Mouse (Mus musculus): Measurements from ENCODE around the gene H2afz.
"Not testable (repeated sequence)": the region's sequence is repeated elsewhere in the genome, so short reads cannot be mapped to it uniquely, and the experiment has no call there.

Gene H2afz

DNA sequence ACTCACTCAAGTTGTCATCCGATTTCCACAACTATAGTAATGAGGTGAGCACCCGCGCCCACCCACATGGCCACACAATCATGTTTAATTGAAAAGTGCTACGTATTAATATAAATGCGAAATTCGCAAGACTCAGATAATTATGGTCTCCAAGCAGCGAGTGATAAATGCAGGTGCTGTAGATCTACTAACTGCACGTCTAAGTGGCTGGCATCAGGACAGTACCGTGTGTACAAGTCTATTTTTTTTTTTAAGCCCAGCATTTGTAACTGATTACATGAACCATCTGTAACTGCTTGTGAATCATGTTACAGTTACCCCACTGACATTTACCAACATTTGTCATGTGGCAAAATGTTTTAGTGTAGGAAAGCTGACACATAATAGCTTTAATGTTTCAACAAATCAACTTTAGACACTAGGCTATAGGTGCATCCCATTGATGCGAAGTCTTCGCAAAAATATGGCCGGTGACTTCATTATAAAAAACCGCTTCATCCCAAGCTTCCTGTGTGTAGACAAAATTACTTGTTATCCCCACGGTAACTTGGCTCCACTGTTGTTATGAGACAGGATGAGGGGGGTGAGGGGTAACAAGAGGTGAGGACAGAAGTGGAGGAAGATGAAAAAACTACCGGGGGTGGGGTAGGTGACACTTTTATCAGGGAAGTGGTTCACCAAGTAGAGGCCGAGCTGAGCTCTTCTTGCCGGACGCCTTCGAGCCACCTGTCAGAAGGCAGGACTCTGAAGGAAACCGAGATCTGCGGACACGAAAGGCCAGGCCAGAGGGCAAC, 760 bp upstream of the H2afz start:
- no peak for DNase-seq (ENCODE audit: low spot score in 2 of 2)

DNA sequence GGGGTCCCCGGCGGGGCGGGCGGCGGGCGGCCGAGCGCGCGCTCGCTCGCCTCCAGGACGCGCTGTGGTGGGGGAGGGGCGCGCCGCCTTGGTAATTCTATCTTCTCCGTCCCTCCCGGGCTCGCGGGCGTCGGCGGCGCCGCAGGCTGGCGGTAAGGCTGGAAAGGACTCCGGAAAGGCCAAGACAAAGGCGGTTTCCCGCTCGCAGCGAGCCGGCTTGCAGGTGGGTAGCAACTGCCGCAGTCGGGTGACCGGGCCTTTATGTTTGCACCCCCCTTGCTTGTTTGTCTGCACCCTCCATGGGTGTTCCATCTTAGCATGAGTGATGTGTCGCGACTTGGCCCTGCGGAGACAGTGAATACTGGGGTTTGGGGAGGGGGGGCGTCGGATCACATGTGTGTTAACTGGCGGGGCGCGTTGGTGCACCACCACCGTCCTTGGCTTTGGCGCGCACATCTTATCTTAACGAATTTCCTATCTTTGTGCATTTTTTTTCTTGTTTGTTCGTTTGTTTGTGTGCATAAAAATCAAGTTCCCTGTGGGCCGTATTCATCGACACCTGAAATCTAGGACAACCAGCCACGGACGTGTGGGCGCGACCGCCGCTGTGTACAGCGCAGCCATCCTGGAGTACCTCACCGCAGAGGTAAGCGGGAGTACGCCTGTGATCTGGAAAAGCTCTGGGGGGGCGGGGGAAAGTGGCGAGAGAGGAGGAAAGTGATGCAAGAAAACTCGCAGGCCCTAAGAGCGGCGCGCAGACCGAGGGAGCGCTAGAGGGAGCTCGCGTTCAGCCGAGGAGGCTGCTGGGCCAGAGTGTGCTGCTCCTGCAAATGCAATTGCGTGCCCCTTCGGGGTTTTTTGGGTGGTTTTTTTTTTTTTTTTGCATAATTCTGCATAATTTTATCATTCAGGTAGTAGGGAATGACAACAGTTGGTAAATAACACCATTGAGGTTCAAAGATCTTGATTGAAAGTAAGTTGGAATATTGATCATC, 998 bp downstream of the H2afz start:
- peak; percentile 77 to 78 for DNase-seq (ENCODE audit: low spot score in 2 of 2)

DNA sequence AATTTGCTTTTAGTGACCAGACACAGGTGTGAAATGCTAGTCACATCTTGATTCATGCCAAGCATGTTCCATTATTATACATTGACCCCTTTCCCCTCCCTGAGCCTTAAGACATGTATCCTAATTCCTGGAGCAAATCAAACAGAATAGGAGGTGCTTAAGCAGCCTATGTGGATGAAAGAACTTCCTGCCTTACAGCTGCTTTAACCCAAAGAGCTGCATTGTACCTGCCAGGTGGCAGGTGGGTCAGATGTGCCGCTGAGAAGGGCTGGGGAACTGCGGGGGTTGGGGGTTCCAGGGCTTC, 2.8 kb downstream of the H2afz start:
- no peak for DNase-seq (ENCODE audit: low spot score in 2 of 2)

DNA sequence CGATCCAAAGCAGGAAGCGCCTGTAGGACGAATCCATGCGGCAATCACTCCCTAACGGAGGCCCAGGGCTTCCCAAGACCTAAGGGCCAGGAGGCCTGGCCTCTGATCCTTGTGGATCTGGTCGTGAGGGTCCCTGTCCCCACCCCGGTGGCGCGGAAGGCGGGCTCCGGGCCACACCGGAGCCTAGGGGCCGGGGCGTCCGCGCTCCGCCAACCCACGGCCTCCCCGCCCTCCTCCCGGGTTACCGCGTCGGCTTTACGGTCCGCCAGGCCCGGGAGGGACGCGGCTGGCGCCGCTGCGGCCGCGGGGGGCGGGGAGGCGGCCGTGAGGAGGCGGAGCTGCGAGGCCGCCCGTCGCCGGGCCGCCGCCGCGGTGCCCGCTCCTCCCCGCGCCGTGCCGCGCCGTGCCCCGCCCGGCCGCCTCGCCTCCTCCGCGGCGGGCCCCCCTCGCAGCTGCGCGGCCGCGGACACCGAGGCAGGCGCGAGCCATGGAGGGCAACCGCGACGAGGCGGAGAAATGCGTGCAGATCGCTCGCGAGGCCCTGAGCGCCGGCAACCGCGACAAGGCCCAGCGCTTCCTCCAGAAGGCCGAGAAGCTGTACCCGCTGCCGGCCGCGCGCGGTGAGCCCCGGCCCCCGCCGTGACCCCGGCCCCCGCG, 3.3 kb downstream of the H2afz start, which contains the start of gene Dnajb14:
Dnajb14 (plus strand) TSS at position 239 of the 657 bp plus-strand sequence.
- peak; percentile 34 to 57 for DNase-seq (ENCODE audit: low spot score in 2 of 2)

DNA sequence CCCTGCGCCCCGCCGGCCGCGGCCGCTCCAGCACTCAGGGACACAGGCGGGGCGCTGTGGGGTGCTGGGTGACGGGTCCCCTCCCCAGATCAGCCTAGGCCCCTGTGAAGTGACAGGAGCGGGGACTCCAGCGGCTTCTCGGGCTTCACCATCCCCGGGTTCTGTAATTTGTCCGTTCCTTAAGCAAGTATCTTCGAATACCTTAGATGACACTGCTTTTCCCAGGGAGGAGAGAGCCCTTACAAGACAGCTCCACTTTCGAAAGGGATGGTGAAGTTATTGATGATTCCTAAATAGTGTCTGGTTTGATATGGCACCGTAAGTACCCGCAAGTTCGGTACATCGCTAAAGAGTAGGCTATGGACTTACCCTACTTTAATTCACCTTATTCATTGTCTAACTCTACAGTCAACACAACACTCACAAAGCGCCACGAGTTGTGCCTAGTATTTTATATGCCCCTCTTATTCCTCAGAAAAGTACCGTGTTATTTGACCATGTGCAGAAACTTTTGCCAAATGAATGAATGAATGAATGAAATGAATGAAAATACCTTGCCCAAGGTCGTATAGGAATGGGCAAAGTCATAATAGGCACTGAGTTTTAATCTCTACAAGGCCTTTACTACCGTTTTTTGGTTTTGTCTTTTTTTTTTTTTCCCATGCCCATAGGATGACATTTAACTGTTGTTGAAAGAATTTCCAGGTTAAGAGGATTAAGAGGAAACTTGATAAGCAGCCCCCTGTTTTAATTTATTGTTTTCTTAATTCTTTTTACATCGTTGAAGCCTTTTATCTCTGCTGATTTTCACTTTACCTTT, 4.0 kb downstream of the H2afz start:
- DNase-seq (ENCODE audit: low spot score in 2 of 2): no peak

DNA sequence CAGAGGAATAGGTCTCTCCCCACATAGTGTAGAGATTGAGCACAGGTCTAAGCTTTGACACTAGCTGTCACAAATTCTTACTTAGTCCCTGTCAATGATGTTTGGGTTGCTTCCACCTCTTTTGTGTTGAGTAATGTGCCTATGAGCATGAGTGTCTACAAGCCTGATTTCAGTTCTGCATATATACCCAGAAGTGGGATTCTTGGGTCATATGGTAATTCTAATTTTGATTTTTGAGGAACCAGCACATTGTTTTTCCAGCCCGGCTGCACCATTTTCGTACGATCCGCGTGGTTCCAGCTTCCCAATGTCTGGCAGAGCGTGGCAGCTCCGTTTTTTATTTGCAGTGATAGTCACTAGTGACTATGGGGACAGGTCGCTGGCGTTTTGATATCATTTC, 5.1 kb downstream of the H2afz start:
- DNase-seq (ENCODE audit: low spot score in 2 of 2): no peak

DNA sequence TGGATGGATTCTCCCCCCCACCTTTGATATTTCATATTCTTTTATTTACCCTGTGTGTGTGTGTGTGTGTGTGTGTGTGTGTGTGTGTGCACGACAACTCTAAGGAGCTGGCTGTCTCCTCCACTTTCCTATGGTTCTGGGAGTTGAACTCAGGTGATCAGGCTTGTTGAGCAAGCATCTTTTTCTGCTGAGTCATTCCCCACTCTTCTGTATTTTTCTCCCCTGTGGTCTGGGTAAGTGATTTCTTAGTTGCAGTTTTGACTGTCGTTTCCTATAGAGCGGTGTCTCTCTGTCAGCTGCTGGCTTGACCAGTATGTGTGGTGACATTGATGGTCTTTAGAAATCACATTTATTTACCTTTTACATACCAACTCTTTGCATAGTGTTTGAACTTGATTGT, 15.0 kb downstream of the H2afz start:
- no peak for DNase-seq (ENCODE audit: low spot score in 2 of 2)

DNA sequence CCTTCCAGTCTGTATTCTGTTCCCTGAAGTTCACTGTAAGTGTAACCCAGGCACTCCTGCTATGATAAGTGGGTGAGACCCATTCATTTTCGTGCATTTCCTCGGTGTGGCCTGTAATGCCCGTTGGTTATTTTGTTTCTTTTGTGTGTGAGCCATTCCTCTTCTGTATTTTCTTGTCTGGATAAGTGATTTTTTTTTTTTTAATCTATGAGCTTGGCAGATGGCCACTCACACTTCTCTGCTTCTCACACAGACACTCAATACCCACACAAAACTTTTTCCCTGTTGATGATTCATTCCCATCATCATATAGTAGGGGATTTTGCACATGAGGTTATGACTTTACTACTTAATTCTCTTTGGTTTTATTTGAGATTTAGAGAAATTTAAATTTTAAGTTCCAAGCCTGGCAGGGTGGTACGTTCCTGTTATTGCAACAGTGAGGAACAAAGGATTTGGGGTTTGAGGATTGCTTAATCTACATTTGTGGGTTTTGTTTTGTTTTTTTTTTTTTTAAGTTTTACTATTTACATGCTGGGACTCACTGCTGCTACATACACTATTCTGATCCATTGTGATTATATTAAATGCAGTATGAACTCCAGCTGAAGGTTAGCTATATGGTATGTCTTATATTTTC, 15.9 kb downstream of the H2afz start:
- DNase-seq (ENCODE audit: low spot score in 2 of 2): no peak

DNA sequence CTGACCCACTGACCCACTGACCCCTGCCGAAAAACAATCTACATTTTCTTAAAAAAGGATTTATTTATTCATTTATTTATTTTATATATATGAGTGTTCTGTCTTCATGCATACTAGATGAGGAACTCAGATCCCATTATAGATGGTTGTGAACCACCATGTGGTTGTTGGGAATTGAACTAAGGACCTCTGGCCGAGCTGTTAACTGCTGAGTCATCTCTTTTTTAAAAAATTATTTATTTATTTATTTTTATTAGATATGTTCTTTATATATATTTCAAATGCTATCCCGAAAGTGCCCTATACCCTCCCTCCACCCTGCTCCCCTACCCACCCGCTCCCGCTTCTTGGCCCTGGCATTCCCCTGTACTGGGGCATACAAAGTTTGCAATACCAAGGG, 16.8 kb downstream of the H2afz start:
- DNase-seq (ENCODE audit: low spot score in 2 of 2): no peak

DNA sequence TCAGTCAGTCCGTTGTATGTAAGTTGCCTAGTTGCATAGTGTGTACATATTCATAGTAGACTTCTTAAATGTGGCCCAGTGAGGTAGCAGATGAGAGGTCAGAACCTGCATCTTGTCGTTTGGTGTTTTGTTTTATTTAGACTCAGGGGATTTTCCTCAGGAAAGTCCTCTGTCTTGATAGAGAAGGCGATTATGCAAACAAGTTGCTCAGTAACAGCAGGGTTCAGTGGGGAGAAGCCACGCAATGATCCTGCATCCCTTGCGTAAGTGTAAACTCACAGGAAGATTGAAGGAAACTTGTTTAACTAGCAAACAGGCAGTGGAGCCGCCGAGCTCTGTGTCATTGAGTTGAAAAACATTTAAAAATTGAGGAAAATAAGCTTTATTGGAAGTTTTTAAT, 23.7 kb downstream of the H2afz start:
- DNase-seq (ENCODE audit: low spot score in 2 of 2): no peak

DNA sequence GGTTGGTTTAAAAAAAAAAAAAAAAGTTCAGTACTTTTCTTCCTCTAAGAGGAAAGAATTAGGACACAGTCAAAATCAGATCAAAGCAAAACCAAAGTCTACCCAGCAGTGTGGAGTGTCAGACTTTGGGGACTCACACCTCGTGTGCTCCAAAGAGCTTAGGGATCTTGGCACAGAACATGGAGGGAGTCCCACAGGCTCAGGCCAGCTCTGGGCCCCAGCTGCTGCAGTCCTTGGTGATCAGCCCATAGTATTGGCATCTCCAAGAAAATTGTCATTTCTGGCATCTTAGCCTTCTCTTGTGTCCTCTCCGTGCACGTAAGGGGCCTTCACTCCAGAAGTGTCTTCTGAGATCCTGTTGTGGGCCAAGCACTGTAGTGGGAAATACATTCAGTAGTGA, 26.8 kb downstream of the H2afz start:
- DNase-seq (ENCODE audit: low spot score in 2 of 2): no peak

DNA sequence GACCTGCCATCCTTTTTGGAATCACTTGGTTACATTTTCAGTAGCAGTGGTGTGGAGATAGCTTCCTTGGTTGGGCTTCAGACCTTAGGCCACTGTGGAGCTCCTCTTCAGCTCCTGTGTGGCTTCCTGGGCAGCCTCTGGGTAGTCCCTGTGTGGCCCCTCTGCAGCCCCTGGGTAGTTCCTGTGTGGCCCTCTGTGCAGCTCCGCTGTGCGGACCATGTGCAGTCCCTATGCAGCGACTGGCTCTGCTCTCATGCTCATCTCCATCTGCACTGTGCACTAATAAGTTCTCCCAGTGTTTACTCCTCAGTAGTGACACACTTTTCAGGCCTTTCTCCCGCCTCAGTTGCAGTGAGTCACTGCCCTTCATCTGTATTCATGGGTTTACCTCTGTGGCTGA, 27.8 kb downstream of the H2afz start:
- no peak for DNase-seq (ENCODE audit: low spot score in 2 of 2)

DNA sequence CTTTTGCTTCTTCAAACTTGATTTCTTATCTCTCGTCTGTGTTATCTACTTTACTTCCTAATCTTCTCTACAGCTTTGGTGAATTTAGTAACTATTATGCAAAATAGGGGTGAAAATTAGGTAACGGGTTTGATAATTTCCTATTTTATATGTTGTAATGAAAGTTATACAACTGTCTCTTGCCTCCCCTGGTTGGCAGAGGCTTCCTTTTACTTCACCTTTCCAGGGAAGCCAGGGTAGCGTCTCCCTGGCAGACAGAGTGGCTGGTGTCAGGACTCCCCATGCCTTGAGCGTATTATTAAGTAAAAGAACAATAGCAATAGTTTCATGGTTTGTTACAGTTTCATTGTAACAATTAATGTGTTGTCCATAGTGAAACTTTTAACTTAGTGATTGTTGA, 29.5 kb downstream of the H2afz start:
- no peak for DNase-seq (ENCODE audit: low spot score in 2 of 2)

DNA sequence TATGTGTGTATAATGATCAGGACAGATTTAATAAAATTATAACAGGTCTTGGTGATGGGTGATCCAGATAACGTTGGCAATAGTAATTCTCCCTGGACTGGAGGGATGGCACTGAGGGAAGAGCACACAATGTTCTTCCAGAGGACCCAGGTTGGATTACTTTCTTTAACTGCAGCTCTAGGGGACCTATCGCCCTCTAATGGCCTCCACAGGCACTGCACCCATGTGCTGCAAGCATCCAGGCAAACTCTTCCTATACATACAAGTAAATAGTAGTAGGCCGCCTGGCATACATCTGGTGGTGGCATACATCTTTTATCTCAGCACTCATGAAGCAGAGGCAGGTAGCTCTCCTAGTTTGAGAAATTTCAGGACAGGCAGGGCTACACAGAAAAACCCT, 30.9 kb downstream of the H2afz start:
- DNase-seq (ENCODE audit: low spot score in 2 of 2): no peak

DNA sequence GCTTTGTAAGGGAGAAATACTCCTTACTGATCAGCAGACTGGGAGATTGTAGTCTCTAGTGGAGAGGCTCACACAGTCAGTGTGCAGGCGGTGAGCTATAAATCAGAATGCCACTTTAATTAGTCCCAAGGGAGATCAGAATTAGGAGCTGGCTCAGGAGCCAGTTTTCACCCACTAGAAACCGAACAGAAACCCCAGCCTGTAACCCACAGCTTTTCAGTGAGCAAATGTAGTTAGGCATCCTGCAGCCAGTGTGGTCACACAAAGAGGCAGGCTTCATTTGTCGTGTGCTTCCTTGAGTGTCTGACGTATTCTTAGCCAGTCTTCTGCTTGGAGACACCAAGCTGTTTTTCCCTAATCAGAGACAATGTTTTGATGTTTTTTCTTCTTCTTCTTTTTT, 32.1 kb downstream of the H2afz start:
- no peak for DNase-seq (ENCODE audit: low spot score in 2 of 2)

DNA sequence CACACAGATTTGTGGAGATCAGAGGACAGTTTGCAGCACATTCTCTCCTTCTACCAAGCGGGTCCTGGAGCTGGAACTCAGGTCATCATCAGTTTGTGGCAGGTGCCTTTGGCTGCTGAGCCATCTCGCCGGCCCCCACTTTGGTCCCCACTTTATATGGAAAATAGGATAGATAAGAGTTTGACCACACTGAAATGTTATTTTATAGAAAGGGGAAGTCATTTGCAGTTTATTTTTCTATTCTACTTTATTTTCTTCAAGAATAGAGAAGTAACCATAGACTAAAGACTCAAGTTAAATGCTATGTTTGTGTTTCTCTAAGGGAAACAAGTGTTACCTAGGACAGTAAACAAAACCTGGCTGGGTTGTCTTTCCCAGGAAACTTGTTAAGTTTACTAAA, 32.6 kb downstream of the H2afz start:
- no peak for DNase-seq (ENCODE audit: low spot score in 2 of 2)

DNA sequence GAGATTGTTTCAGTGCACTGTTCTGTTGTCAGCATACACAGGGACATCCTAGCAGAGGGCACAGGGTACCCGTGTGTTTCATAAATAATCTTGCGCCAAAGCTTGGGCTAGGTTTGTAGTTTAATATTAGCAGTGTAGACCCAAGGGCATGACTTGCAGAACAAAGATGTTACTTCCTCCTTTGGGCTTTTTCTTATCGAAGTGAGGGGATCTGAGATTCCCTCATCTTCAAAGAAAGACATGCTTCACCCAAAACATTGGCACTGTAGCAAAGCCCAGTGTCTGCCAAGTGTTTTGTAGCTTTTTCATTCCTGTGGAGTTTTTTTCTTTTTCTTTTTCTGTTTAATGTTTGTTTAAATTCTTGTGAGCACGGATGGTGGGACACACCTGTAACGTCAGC, 33.4 kb downstream of the H2afz start:
- no peak for DNase-seq (ENCODE audit: low spot score in 2 of 2)

DNA sequence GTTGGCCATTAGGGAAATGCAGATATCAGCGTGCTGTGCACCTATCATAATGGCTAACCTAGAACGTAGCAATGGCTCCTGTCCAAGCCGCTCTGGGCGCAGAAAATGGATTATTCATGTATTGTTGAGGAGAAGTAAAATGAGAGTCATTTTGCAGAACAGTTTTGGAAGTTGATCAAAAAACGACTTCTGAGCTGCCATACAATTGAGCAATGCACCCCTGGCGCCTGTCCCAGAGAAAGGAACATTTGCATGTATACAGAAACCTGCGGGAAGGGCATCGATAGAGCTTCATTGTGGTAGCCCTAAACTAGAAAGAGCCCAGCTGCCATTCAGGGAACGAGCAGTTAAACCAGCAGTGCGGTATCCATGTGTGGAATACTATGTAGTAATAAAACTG, 35.9 kb downstream of the H2afz start:
- DNase-seq (ENCODE audit: low spot score in 2 of 2): no peak

DNA sequence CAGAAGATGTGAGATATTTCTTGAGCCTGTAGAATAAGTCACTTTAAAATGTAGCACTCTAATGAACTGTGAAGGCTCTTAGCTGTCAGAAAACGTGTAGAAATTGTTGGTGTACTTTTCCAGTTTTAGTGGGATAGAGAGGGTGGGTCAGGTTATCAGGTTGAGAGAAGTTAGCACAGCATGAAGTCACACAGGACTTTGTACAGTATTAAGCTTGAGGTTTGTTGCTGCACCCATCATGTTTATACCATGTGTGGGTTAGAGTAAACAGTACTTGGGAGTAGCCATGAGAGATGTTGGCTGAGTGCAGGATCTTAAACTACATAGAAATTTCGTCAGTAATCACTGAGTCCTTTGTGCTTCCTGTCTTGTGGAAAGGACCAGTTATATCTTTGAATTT, 48.8 kb downstream of the H2afz start:
- DNase-seq (ENCODE audit: low spot score in 2 of 2): no peak

DNA sequence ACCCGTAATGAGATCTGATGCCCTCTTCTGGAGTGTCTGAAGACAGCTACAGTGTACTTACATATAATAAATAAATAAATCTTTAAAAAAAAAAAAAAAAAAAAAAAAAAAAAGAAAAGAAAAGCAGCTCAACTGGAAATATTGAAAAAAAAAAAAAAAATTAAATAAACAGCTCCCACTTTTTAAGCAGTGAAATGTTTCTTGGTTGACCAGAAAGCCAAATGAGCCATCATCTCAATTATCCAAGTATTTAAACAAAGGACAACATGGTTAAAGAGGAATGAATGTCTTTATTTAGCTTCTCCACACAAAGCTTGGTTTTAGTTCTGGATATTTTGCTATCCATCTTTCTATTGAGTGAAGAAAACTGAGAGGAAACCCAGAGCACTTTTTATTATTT, 50.3 kb downstream of the H2afz start:
- not testable (repeated sequence) for DNase-seq (ENCODE audit: low spot score in 2 of 2)
